Mouse (Mus musculus): ENCODE measurements around the gene Tbl3. TPM values are rescaled to one million over a fixed set of nuclear protein-coding genes. Genes with fewer than 3 reads are reported as not detected.
"Not testable (repeated sequence)": the region's sequence is repeated elsewhere in the genome, so short reads cannot be mapped to it uniquely, and the experiment has no call there.

Tbl3 gene
- total RNA-seq, 2 experiments from 2014 or later, result 36.0 to 38.5 TPM

DNA sequence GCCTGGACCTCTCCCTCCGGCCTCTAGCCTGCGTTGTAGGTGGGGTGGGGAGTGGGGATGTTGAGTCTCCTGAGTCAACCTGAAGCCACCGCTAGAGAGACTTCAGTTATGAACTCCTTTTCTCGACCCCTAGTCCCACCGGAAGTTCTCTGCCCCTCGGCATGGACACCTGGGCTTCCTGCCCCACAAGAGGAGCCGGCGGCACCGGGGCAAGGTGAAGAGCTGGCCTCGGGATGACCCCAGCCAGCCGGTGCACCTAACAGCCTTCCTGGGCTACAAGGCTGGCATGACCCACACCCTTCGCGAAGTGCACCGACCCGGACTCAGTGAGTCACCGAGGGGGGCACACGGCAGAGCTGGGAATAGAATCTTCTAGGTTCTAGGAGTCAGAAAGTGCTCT lies 20.7 kb upstream of the Tbl3 start:
- no peak for DNase-seq

DNA sequence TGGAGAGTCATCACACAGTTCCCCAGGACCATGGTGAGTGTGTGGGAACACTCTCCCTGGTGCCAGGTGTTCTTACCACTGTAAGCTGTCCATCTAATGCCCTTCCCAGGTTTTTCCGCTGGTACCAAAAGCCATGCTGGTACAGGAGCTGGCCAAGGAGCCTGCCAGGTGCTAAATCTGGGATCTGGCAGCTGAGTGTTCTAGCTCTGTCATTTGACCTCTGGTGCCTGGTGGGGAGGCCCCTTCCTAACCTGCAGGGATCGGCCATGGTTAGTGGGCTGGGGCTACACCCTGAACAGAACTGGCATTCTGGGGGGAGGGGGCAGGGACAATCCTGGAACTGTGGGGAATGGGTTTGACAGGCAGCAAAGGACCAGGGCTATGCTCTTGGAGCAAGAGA lies 20.2 kb upstream of the Tbl3 start, which contains the start of gene Rpl3l:
Gene Rpl3l (plus strand): TSS at position 203 of the 400 bp plus-strand sequence.
- DNase-seq, result no peak

DNA sequence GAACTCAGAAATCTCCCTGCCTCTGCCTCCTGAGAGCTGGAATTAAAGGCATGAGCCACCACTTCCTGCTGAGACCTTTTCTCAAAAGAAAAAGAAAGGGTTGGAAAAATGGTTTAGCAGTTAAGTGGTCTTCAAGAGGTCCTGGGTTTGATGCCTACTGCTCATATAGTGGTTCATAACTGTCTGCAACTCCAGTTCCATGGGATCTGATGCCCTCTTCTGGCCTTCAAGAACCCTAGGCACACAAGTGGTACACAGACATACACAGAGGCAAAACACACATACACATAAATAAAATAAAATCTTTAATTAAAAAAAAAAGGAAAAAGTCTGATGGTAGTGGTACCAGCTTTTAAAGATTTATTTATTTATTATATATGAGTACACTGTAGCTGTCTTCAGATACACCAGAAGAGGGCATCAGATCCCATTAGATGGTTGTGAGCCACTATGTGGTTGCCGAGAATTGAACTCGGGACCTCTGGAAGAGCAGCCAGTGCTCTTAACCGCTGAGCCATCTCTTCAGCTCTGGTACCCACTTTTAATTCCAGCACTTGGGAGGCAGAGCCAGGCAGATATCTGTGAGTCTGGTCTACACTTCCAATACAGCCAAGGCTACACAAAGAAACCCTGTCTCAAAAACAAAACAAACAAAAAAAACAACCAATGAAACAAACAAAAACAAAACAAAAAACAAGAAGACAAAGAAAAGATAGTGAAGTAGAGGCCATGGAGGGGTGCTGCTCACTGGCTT lies 18.4 kb upstream of the Tbl3 start:
- DNase-seq, result no peak

DNA sequence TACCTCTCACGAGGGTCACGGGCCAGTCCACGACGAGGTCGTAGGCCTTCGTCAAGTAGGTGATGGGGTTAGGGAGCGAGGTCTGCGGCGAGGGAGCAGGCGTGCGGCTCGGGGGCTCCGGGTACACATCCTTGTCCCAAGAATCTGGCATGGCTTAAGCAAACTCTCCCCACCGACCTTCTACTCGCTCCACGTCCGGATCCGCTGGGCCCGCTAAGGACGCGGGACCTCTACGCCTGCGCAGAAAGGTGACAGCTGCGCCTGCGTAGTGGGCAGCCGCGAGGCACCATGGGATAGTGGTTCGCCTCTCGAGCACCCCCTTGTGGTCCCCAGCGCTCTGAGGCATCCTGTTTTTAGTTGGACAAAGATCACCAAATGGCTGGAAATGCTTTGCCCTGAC lies 16.7 kb upstream of the Tbl3 start, which contains the start of gene Ndufb10:
Gene Ndufb10 (minus strand): TSS at position 295 of the 400 bp plus-strand sequence.
- DNase-seq, result peak; percentile 97 to 98

DNA sequence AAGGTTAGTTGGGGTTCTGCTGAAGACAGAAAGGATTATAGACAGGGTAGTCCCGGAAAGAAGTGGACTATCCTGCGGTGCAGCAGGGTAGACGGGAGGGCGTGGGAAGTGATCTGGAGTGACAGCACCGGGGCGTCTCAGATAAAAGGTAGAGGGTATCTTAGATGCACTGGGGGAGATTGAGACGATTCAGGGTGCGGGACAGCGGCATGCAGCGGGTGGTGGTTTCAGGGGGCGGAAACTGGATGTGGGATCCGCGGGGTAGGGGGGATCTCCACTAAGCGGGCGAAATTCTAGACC lies 16.4 kb upstream of the Tbl3 start:
- peak in 1 of 2 experiments; percentile 30 for DNase-seq

DNA sequence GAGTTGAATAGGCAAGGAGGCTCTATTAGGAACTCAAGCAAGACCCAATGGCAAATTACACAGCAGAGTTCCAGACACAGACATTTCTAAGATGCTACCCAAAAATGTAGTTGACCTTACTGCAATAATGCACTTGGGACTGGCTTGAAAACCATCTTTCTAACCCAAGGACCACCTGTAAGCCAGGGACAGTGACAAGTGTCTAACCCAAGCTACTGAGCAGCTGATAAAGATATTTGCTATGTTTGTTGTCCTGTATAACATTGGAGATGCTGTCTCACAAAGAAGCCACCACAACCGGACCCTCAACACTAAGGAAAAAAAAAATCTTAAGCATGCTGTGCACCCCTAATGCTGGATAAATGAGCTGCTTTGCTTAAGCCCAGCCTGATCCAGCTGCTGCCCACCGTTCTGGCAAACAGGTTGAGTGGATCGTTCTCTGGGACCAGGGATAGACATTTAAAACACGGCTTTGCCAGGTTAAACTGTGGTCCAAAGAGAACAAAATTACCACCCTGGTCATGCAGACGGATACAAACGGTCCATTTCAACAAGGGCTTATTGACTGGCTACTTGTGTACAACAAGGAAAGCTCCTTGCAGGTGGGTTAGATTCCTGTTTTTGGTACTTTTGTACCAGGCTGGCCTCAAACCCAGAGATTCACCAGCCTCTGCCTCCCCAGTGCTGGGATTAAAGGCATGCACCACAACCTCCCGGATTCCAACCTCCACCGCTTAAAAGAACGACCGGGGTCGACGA lies 15.8 kb upstream of the Tbl3 start:
- no peak for DNase-seq

DNA sequence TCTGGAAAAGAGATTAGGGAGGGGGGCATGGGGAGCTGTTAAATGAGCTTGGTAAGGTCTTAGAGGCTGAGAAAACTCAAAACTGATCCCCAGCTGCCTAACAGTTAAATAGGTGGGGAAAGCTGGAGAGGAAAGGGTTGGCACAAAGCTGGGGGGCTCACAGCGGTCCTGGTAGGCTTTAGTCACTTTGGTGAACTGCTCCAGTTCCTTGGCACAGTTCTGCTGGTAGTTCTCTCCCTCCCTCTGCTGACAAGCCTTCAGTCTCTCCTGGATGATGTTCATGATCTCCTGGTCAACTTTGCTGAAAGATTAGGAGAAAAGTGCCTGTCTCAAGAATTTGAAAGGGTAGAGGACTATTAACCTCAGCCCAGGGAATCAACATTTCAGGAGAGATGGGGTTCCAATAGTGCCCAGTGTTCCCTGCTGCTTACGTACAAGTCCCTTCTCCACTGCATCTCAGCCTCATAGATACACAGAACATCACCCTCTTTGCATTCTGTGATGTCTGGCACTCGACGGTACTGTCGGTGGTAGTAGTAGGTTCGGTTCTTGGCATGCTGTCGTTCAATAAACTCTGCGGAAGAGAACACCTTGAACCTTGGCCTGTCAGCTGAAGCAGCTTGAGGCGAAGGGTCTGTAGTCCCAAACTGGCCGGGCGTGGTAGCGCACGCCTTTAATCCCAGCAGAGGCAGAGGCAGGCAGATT lies 14.9 kb upstream of the Tbl3 start:
- no peak for DNase-seq

DNA sequence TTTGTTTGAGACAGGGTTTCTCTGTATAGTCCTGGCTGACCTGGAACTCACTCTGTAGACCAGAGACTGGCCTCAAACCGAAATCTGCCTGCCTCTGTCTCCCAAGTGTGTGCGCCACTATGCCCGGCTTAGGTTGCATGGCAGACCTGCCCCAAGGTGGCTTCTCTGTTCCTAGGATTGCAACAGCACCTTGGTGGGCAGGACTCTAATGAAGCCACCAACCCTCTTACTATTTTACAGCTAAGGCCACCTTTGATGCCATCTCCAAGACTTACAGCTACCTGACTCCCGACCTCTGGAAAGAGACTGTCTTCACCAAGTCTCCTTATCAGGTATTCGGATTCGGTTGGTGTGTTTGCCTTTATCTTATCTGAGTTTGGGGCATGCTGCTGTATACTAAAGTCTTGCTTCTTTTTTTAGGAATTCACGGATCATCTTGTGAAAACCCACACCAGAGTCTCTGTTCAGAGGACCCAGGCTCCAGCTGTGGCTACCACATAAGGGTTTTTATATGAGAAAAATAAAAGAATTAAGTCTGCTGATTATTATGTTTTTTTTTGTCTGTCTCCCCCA lies 14.0 kb upstream of the Tbl3 start:
- not testable (repeated sequence) for DNase-seq

DNA sequence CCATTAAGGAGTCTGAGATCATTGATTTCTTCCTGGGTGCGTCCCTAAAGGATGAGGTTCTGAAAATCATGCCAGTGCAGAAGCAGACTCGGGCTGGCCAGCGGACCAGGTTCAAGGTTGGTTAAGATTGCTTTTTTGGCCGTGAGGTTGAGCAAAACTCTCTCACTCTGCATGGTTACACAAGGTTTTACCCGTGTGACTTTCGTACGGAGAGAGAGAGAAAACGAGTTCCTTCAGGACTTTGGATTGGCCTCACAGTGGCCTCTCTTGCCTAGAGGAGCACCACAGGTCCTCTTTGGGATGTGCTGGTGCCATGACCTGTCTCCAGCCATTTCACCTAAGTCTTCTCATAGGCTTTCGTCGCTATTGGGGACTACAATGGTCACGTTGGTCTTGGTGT lies 13.2 kb upstream of the Tbl3 start:
- not testable (repeated sequence) for DNase-seq

DNA sequence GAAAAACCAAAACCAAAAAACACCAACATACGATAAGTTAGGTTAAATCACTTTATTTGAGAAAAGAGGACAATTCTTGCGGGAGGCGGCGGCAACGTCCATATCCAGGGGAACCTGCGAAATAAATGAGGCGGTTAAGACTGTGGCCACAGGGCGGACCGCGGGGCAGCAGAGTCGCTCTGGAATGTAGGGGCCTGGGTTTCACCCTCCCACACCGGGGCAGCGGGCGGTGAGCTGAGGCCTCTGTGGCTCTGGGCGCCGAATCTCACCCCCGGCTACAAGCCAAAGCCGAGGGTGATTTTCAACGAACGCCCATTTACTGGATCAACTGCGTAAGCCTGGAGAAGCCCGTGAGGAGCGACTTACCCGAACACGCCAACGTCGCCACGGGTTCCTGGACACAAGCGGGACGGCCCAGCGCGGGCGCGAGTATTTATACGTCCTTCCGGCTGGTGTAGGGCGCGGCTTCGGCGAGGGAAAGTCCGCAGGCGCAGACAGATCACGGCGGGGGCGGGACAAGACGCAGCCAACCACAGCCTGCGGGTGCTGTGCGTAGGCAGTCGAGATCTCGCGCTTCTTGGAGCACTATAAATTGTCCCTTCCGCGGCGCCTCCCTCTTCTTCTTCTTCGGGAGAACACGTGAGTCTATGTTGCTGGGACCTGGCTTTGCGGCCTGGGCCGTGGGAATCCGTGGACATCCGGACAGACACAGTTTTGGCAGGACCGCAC lies 12.2 kb upstream of the Tbl3 start:
- DNase-seq, result peak; percentile 98

DNA sequence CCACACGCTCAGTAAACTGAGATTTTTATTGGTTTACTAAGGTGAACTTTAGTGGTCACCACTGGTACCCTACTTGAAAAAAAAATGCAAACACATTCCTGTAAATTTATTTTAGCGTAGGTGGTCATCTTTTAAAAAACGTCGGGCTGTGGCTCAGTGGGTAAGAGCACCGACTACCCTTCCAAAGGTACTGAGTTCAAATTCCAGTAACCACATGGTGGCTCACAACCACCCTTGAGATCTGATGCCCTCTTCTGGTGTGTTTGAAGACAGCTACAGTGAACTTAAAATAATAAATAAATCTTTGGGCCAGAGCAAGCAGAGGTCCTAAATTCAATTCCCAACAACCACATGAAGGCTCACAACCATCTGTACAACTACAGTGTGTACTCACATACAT lies 11.5 kb upstream of the Tbl3 start:
- DNase-seq, result not testable (repeated sequence)

DNA sequence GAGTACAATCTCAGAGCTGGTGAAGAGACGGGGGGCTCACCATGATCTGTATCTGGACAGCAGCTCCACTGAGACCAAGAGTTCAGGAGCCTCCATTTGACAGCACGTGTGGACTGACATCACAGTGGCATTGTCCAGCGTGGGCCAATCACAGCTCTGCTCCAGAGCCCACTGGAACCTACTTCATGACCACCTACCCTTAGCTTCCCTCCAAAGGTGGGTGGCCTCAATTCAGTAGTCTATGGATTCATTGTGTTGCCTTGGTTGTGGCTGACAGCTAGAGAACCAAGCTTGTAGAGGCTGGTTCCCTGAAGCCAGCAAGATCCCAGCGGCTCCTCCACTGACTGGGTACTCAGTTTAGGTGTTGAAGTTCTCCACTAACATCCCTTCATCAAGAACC lies 10.5 kb upstream of the Tbl3 start, which contains the start of the genes Rnf151 and Rps2:
Gene Rnf151 (minus strand): TSS at position 121 of the 400 bp plus-strand sequence.
Gene Rps2 (plus strand): TSS at position 174 of the 400 bp plus-strand sequence.
- DNase-seq, result no peak

DNA sequence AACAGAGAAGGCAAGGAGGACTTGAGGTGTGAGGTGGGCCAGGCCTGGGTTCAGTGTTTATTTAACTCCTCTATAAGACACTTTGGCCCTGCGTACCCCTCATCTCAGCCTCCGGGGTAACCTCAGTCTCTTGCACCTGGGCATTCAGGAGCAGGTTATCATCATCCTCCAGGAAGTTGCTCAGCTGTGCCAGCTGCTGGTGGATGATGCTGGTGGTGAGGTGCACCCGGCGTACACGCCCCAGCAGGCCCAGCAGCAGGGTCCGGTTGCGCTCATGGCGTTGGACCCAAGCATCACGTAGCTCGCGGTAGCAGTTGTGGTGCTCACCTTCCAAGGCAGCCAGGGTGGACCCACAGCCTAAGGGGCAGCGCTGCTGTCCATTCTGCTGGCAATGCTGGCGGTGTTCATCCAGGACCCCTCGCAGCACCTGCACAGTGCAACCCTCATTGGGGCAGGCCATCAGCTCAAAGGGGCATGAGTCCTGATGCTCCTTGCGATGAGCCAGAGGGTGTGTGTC lies 8.8 kb upstream of the Tbl3 start:
- DNase-seq, result no peak

DNA sequence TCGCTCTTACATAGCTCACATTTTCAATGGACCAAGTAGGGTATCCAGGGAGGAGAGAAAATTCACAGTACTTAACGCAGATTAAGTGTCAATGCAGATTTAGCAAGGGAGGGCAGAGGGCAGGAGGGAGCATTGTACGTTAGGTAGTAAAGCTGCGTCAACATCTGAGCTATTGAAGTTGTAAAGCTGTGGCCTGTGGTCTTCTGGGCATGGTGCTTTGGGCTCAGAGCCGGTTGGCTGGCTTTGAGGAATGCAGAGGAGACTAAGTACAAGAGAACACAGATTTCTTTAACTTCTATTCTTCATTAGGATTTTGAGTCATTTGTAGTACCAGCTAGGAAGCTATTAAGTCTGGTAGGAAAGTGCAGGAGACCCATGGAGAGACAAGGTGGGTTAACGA lies 8.1 kb upstream of the Tbl3 start:
- no peak for DNase-seq

DNA sequence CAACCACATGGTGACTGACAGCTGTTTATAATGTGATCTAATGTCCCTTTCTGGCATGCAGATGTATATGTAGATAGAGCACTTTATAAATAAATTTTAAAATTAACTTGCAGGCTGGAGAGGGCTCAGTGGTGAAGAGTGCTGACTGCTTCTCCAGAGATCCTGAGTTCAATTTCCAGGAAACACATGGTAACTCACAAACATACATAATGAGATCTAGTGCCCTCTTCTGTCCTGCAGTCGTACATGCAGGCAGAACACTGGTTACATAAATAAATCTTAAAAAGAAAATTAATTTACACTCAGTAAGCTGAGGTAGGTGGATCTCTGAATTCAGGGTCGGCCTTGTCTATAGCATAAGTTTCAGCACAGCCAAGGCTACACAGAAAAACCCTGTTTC lies 1.2 kb upstream of the Tbl3 start:
- DNase-seq, result no peak

DNA sequence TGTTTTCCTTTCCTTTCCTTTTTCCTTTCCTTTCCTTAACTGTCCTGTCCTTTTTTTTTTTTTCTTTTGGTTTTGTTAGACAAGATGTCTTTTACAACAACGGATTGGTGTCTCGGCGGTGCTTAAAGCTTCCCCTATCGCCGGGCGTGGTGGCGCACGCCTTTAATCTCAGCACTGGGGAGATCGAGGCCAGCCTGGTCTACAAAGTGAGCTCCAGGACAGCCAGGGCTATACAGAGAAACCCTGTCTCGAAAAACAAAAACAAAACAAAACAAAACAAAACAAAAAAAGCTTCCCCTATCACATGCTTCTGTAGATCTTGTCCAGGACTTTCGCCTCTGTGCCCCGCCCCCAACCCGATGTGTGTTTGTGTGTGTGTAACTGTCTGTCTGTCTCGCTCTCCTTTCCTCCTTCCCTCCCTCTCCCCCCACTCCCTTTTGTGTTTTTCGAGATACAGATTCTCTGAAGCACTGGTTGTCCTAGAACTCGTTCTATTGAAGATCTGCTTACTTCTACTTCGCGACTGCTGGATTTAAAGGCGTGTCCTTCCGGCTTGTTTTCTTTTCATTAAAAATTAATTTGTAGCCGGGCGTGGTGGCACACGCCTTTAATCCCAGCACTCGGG lies 453 bp upstream of the Tbl3 start:
- no peak for DNase-seq

DNA sequence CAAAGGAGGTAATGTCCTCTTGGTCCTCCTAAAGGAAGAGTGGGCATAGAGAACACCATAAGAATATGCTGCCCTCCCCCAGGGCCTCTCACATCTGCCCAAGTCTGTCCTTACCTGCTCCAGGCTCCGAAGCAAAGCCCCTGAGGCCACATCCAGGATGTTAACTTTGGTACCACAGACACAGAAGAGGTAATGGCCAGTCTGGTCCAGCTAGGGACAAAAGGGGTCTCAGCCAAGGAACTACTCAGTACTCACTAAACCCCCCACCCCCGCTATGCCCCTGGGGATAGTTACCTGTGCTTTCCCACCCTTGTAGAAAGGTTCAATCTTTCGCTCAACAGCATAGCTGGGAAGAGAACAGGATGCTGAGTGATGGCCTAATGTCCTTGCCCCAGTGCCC lies 1.6 kb downstream of the Tbl3 start:
- no peak for DNase-seq

DNA sequence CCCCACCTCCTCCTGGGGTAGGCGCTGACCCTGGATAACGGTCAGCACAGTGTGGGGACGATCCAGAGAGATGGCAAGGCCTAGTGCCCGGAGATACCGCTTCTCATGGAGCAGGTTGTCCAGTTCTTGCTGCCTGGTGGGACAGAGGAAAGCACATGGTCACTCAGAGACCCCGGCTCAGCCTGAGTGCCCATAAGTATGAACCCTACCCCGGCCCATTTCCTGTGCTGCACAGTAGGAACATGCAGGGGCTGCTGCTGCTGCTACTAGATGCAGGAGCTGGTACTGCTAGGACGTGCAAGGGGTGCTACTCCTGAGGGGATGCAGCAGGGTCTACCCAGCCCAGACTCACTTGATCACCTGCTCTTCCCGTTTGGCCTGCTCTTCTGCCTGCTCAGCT lies 6.2 kb downstream of the Tbl3 start:
- DNase-seq, result no peak

DNA sequence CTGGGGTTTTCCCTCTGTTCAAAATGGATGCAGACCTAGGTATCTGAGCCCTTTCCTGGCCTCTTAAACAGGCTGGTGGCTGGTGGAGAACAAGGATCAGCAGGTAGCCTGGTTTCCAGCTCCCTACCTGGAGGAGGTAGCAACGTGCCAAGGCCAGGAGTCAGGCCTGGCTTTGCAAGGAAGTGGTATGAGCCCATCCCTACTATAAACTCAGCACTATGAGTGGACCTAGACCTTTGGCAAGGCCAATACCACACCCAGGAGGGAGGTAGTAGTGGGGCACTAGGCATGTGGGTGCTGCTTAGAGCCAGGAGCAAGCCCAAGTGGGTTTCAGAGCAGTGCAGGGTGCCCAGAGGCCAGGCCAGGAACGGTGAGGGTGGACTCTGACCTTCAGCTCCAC lies 8.0 kb downstream of the Tbl3 start:
- DNase-seq, result no peak

DNA sequence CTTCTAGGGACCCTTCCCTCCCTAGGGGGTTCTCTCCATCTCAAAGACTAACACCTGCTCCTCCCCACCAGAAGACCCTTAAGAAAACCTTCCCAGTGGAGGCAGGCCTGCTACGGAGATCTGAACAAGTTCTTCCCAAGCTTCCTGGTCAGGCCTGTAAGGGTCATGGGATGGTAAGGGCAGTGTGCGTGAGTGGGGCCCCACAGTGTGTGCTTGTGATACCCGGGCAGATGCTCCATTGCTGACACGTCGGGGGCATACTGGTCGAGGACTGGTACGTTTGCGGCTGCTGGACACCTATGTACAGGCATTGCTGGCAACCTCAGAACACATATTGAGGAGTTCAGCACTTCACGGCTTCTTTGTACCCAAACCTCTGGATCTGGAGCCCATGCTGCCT lies 8.7 kb downstream of the Tbl3 start:
- DNase-seq, result no peak

DNA sequence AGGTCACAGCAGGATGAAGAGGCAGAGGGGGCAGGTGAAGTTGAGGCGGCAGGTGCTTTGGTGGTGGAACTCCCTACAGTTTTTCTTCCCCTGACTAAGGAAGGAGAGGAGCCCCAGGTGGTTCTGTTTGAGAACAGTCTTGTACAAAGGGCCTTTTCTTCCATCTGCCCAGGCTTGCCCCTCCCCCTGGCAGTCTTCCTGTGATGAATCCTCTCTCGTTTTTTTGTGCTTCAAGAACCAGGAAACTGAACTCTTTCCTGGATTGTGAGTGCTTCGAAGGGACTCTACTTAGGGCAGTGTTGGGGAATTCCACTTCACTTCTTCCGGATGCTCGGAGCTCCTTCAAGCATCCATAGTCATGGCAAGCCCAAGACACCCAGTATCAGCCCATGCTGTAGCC lies 9.5 kb downstream of the Tbl3 start:
- no peak for DNase-seq

Measured in adrenal gland, postnatal 36 days (tissue).